Mouse (Mus musculus): ENCODE data around the gene Olfr1513. TPM values are rescaled to one million over a fixed set of nuclear protein-coding genes. Genes with fewer than 3 reads are reported as not detected.
"Not testable (repeated sequence)": the region's sequence is repeated elsewhere in the genome, so short reads cannot be mapped to it uniquely, and the experiment has no call there.

The Olfr1513 gene
- not detected for total RNA-seq (2021)
- long read RNA-seq, experiment 1: 0 reads
- long read RNA-seq, experiment 2: 0 reads

GRCm38 (mm10) chr14:52356308-52356707 is at the start of gene Olfr1513:
TSS of gene Olfr1513 (minus strand) at chr14:52356408.
- intact Hi-C loops (cut with DNase I): no loop called here
- DNase-seq (ENCODE audit: low spot score in 2 of 2): no peak

DNA sequence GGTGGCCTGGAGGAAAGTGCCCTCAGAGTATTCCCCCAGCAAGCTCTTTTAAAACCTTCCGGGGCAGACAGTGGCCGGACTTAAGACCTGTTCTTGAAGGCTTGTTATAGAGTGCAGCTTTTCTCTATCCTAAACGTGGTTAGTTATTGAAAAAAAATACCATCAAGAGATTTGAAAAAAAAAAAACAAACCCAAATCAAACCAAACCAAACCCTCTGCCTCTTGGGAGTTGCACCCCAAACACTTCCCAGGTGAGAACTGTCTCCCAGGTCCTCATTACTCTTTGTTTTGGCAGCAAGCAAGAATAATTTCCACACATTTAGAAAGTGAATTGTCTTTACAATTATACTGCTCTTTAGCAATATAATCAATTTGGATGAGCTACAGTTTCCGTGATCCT is 41.1 kb upstream of the Olfr1513 start, which contains the start of gene Olfr1511:
TSS of gene Olfr1511 (minus strand) at position 101 of the 400 bp plus-strand sequence.
- intact Hi-C loops (cut with DNase I): no loop called here
- DNase-seq (ENCODE audit: low spot score in 2 of 2): no peak

DNA sequence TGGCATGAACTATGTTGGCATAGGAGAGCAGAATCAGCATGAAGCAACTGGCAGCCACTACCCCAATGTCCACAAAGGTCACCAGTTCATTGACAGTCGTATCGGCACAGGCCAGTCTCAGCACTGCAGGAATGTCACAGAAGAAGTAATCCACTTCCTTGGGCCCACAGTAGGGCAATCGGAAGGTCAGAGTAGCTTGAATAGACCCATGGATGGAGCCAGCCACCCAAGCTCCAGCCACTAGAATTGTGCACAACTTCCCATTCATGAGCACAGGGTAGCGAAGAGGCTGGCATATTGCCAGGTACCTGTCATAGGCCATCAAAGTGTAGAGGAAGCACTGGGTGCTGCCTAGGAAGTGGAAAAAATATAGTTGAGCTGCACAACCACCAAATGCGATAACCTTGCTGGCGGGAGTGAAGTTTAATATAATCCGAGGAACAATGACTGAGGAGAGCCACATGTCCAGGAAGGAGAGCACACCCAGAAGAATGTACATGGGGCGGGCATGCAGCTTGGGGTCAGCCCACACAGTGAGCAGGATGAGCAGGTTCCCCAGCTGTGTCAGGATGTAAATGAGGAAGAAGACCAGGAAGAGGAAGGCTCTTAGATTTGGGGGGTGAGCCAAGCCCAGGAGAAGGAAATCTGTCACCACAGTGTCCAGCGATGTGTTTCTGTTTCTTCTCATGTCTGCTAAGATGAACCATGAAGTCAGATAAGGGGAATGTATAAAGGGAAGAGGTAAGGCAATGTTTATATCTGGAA is 34.1 kb upstream of the Olfr1513 start:
- DNase-seq (ENCODE audit: low spot score in 2 of 2); intact Hi-C loops (cut with DNase I): not testable (repeated sequence)

DNA sequence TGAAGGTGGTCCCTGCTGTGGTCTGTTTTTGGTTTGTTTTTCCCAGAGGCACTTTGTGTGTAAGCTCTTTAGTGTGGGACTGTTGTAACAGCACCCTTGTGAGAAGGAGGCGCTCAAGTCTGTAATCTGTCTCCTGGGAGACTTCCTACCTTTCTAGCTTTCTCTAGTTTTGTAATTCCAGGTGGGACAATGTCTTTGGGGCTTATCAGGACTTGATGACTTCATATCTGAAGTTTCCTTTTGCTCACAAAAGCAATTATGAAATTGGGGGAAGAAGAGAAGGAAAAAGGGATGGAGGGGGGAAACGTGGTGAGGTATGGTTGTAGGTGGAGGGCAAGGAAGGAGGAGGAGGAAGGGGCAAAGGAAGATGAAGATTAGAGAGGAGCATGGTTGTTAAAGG is 22.9 kb upstream of the Olfr1513 start, which contains the start of gene Olfr1512:
TSS of gene Olfr1512 (minus strand) at position 101 of the 400 bp plus-strand sequence.
- intact Hi-C loops (cut with DNase I): no loop called here

DNA sequence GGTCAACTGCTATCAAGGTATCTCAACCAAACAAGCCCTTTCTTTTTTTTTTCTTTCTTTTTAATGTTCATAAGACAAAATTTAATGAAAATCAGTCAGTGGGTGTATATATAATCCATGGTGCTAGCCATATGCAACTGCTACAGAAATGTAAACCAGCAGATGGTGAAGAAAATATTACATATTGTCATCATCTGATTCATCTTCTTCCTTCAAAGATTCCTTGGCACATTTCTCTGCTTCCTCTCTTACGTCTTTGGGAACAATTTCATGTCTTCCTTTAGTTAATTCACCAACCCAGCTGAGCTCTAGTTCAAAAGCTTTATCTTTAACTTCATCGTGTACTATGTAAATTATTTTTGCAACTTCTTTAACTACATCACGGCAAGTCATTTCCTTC is 12.5 kb upstream of the Olfr1513 start:
- DNase-seq (ENCODE audit: low spot score in 2 of 2): peak in 1 of 2 experiments; percentile 23
- intact Hi-C loops (cut with DNase I): no loop called here

More for the DNA sequence above, 22.9 kb upstream of the Olfr1513 start, which contains the start of gene Olfr1512:
- DNase-seq (ENCODE audit: low spot score in 2 of 2): no peak

DNA sequence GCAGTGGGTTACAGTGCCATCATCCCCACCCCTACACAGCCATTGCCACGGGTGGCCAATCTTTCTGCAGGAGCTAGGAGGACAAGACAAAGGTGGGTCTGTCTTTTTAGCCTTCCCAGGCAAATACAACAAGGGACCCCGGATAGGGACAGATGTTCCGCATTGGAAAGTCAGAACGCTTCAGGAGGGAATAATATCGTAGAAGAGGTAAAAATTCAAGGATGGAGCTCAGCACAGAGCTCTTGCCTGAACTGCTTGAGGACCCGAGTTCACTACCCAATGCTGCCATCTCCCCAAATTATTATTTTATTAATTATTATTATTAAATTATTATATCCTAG is 16.7 kb downstream of the Olfr1513 start:
- no peak for DNase-seq (ENCODE audit: low spot score in 2 of 2)

DNA sequence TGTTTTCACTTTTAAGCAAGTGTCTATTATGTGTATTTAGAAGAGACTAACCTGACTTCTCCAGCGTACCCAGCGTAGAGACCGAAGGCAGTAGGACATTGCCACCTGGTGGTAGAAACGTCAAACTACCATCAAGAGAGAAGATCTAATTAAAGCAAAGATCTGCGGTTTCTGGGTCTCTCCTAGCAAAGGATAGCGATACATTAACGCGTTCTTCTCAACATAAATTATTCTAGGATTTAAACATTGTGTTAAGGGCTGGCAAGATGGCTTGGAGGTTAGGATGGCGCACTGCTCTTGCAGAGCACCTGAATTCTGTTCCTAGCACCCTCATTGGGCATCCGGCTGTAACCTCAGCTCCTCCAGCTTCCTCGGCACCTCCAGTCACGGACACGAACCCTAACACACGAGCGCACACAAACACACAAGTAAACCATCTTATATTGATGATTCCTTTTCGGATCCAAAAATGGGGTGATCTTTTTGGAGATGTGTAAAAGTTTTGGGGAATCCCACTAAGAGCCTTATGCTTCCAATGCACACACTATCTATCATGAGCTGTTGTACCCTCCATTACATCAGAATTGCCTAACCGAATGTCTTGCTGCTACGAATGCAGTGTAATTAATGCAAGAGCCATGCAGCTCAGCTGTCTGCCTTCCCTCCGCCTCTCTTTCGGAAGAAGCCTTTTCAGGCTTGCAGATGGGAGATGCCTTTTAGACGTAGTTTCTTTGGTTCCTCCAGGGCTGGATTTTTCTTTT is 17.3 kb downstream of the Olfr1513 start:
- intact Hi-C loops (cut with DNase I): loop anchor here (2.0 kb wide), 1 partner anchor 42 kb away; no protein-coding TSS in a partner anchor
- DNase-seq (ENCODE audit: low spot score in 2 of 2): peak; percentile 85 to 88

More for the DNA sequence above, 16.7 kb downstream of the Olfr1513 start:
- intact Hi-C loops (cut with DNase I): loop anchor here (2.0 kb wide), 1 partner anchor 43 kb away; no protein-coding TSS in a partner anchor

- intact Hi-C loops (cut with DNase I): no loop called here
Measured at GRCm38 (mm10) chr14:52332171-52332570, 24.0 kb downstream of the Olfr1513 start.

GRCm38 (mm10) chr14:52331069-52331750 is 25.0 kb downstream of the Olfr1513 start:
- no peak for DNase-seq (ENCODE audit: low spot score in 2 of 2)
- intact Hi-C loops (cut with DNase I): no loop called here

More at GRCm38 (mm10) chr14:52332171-52332570, 24.0 kb downstream of the Olfr1513 start:
- no peak for DNase-seq (ENCODE audit: low spot score in 2 of 2)

- intact Hi-C loops (cut with DNase I): no loop called here
- DNase-seq (ENCODE audit: low spot score in 2 of 2): no peak
Measured at GRCm38 (mm10) chr14:52327910-52328812, 28.0 kb downstream of the Olfr1513 start, which contains the start of gene Sall2. TSS of gene Sall2 (minus strand) at chr14:52328762.

DNA sequence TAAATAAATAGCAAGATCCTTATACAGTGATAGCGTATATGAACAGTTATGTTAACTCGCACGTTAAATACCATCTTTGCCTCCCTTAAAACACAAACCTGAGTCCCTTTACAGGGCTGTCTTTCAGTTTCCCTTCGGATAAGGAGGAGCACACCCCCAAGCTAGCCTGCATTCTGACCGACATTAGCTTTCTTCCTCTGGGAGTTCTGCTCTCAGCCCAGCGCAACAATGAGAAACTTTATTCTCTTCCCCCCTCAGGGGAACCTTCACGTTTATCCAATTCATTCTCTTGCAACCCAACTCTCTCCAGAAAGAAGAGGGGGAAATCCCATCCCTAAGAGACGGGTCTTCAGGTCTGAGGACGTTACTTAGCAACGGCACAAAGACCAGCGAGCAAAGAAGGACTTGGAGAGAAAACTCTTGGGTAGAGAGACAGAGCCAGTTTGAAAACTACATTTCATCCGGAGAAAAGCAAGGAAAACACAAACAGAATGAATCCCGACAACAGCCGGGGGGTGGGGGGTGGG is 28.8 kb downstream of the Olfr1513 start:
- intact Hi-C loops (cut with DNase I): no loop called here

GRCm38 (mm10) chr14:52325890-52326289 is 30.3 kb downstream of the Olfr1513 start:
- no peak for DNase-seq (ENCODE audit: low spot score in 2 of 2)
- intact Hi-C loops (cut with DNase I): no loop called here

More for the DNA sequence above, 28.8 kb downstream of the Olfr1513 start:
- DNase-seq (ENCODE audit: low spot score in 2 of 2): no peak

- intact Hi-C loops (cut with DNase I): no loop called here
- DNase-seq (ENCODE audit: low spot score in 2 of 2): no peak
Measured at GRCm38 (mm10) chr14:52319361-52319760, 36.8 kb downstream of the Olfr1513 start.

DNA sequence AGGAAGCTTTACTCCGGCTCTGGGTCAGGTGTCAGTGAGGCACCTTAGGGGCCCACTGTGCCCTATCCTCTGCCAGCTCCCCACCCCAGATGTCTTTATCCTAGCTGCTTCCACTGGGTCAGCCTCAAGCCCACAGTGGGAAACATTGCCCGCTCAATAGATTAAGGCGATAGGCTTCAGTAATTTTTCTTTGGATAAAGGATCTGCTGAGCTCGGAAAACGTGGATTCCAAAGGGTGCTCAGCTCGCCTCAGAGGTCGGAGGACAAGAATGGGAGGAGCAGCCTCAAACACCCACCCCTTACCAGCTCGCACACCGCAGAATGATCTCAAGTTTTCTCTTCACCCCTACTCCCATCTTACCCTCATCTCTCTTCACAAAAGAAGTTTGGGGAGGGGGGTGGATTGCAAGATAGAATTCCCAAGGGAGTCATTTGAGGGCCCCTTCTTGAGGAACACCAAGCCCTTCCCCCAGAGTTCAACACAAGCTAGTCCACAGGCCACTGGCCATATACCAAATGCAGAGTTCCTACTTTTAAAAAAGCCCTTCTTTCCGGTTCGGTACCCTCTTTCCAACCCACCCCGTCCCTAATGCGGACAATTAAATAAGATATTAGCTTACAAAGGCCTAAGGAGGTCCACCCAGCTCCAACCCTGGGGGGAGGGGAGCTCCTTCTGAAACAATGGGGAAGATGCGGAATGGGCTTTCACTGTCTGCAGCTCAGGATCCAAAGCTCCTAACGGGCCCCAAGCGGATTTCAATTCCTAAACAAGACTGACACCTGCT is 39.6 kb downstream of the Olfr1513 start:
- intact Hi-C loops (cut with DNase I): no loop called here
- no peak for DNase-seq (ENCODE audit: low spot score in 2 of 2)

GRCm38 (mm10) chr14:52315792-52316440 is 40.3 kb downstream of the Olfr1513 start:
- DNase-seq (ENCODE audit: low spot score in 2 of 2): peak; percentile 72 to 73
- intact Hi-C loops (cut with DNase I): no loop called here

- intact Hi-C loops (cut with DNase I): no loop called here
Measured at GRCm38 (mm10) chr14:52315283-52315780, 40.9 kb downstream of the Olfr1513 start.

GRCm38 (mm10) chr14:52314808-52315150 is 41.4 kb downstream of the Olfr1513 start:
- intact Hi-C loops (cut with DNase I): no loop called here
- no peak for DNase-seq (ENCODE audit: low spot score in 2 of 2)

More at GRCm38 (mm10) chr14:52315283-52315780, 40.9 kb downstream of the Olfr1513 start:
- no peak for DNase-seq (ENCODE audit: low spot score in 2 of 2)
